In the genomic region with DNA sequence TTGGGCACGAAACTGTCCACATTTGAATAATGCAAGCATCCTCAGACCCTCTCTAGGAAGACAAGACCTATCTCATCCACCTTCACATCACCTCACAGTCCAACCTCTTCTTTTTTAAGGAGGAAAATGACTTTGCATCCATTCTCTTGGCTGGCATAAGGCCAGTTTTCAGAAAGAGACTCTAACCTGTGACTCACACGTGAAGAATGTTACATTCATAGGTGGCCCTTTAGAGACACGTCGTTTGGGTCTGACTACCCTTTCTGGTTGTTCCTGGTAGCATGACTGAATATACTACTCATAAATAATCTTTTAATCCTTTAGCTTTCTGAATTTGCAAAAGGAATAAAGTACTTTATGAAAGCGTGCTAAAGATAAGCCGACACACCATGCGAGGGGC, we compare ENCODE assay signal across 18 mouse cellular contexts. TPM values are rescaled to one million over a fixed set of nuclear protein-coding genes. Genes with fewer than 3 reads are reported as not detected.
DNase-seq lines count a peak whose midpoint lies in the region; ATAC-seq and TF ChIP-seq lines count a peak whose summit lies in the region.
"Had no signal": no experiment of that assay in that cellular context is flagged by ENCODE, and none has a peak within 500 bp of the region (broad histone marks: within the 10 kb centered on the region; RNA-seq: fewer than 3 reads in every experiment).

No protein-coding gene starts in this region.

- TF ChIP-seq POLR2A in heart, adult 2 months (IDR thresholded peaks at IDR 0.05; ENCODE audit: insufficient read depth, low read depth, low read length) = no peak

- no peaks in the 10 kb centered on the region for H3K27me3 ChIP-seq in heart, adult 2 months (ENCODE audit: control insufficient read depth, insufficient read depth, low read length)
- H3K27me3 ChIP-seq in megakaryocyte, embryonic 14.5 days (replicated peaks) = no peaks in the 10 kb centered on the region
- H3K27me3 ChIP-seq in intestine, embryonic 15.5 days (replicated peaks) = no peaks in the 10 kb centered on the region
- H3K27me3 ChIP-seq: hindbrain, embryonic 15.5 days; kidney, embryonic 15.5 days; midbrain, embryonic 12.5 days; neural tube, embryonic 12.5 days had no signal

- H3K9ac ChIP-seq in heart, adult 2 months (ENCODE audit: low read depth, low read length) = no peak overlapping the region
- H3K9ac ChIP-seq in intestine, embryonic 15.5 days = no peak overlapping the region
- H3K9ac ChIP-seq: hindbrain, embryonic 15.5 days; kidney, embryonic 15.5 days; liver, embryonic 14.5 days; midbrain, embryonic 12.5 days; neural tube, embryonic 12.5 days had no signal

- H3K4me1 ChIP-seq in heart, adult 2 months (ENCODE audit: control insufficient read depth, insufficient read depth, low read length) = 0 out of 2 replicates have a peak, but pooled peaks cover 2% of the 10 kb centered on the region
- peaks cover 87% of the 10 kb centered on the region for H3K4me1 ChIP-seq in megakaryocyte, embryonic 14.5 days
- 0 out of 2 replicates have a peak, but pooled peaks cover 4% of the 10 kb centered on the region for H3K4me1 ChIP-seq in intestine, embryonic 15.5 days (replicated peaks)
- H3K4me1 ChIP-seq: midbrain, embryonic 12.5 days; neural tube, embryonic 12.5 days had no signal

- 66% methylated on average over 7 of the region's 7 CpGs for WGBS in heart, adult 2 months
- WGBS in intestine, embryonic 15.5 days = 64% methylated on average over 7 of the region's 7 CpGs

- no peaks in the 10 kb centered on the region for H3K9me3 ChIP-seq in megakaryocyte, embryonic 14.5 days
- no peaks in the 10 kb centered on the region for H3K9me3 ChIP-seq in intestine, embryonic 15.5 days
- H3K9me3 ChIP-seq: hindbrain, embryonic 15.5 days; kidney, embryonic 15.5 days; midbrain, embryonic 12.5 days; neural tube, embryonic 12.5 days had no signal

- H3K79me2 ChIP-seq in heart, adult 2 months (replicated peaks; ENCODE audit: control insufficient read depth, insufficient read depth, low read length) = no peaks in the 10 kb centered on the region

- intact Hi-C loops in heart, adult 2 months (cut with DNase I) = no loop called here
- intact Hi-C loops in heart, postnatal 25 days (cut with DNase I) = no loop called here

- no peak for ATAC-seq in megakaryocyte, adult 5-6 weeks (ENCODE audit: poor library complexity, severe bottlenecking)
- ATAC-seq in intestine, embryonic 15.5 days = peak; percentile 55; the same call in 1 of the 2 replicates
- ATAC-seq: CD4-positive, CD25-positive, alpha-beta regulatory T cell, adult 4 months had no signal

- no peak for DNase-seq in heart, adult 2 months
- DNase-seq in heart, postnatal 25 days (ENCODE audit: low spot score) = no peak
- no peak for DNase-seq in right cerebral cortex, postnatal 14 days
- no peak for DNase-seq in right cerebral cortex, postnatal 4 days
- DNase-seq: layer of hippocampus, adult 9-11 months; lung, postnatal 10 days had no signal

- TF ChIP-seq CTCF in heart, adult 2 months (IDR thresholded peaks at IDR 0.05) = no peak

- H3K4me3 ChIP-seq in heart, adult 2 months = no peak overlapping the region
- peak overlapping the region; percentile 54 for H3K4me3 ChIP-seq in megakaryocyte, embryonic 14.5 days (replicated peaks)
- H3K4me3 ChIP-seq in intestine, embryonic 15.5 days (replicated peaks) = no peak overlapping the region
- H3K4me3 ChIP-seq: hindbrain, embryonic 15.5 days; kidney, embryonic 15.5 days; midbrain, embryonic 12.5 days; neural tube, embryonic 12.5 days had no signal

- no peak overlapping the region for H3K4me2 ChIP-seq in intestine, embryonic 15.5 days (replicated peaks)
- H3K4me2 ChIP-seq: hindbrain, embryonic 15.5 days; kidney, embryonic 15.5 days; midbrain, embryonic 12.5 days; neural tube, embryonic 12.5 days had no signal

- peak overlapping the region; percentile 62 for H3K27ac ChIP-seq in heart, adult 2 months
- H3K27ac ChIP-seq in intestine, embryonic 15.5 days = no peak overlapping the region
- H3K27ac ChIP-seq: hindbrain, embryonic 15.5 days; kidney, embryonic 15.5 days; liver, embryonic 14.5 days; midbrain, embryonic 12.5 days; neural tube, embryonic 12.5 days had no signal

- peaks cover 8% of the 10 kb centered on the region for H3K36me3 ChIP-seq in heart, adult 2 months (ENCODE audit: control insufficient read depth, insufficient read depth, low read length)
- peaks cover 95% of the 10 kb centered on the region for H3K36me3 ChIP-seq in megakaryocyte, embryonic 14.5 days (replicated peaks; ENCODE audit: low read length)
- H3K36me3 ChIP-seq in intestine, embryonic 15.5 days = 0 out of 2 replicates have a peak, but pooled peaks cover 3% of the 10 kb centered on the region

- TF ChIP-seq EP300 in heart, adult 2 months (IDR thresholded peaks at IDR 0.05; ENCODE audit: insufficient read depth, low read depth, low read length) = no peak

RNA-seq across cellular contexts. Expression of a gene that starts 52.9 kb away (rescaled TPM):
- total RNA-seq in heart, adult 2 months (2021) = 10 to 100 TPM; 50.1 to 63.0 TPM
- 26.3 and 40.0 TPM in 2 replicates for polyA plus RNA-seq in heart, adult 2 months (2012; rRNA removed)
- total RNA-seq in heart, postnatal 25 days (2021) = 10 to 100 TPM; 62.9 to 66.5 TPM
- polyA plus RNA-seq in megakaryocyte, embryonic 14.5 days (2012; ENCODE audit: insufficient read depth, low replicate concordance) = not detected in 2 replicates
- total RNA-seq in megakaryocyte, adult 5-6 weeks (2015) = not detected in 2 replicates
- total RNA-seq in megakaryocyte, adult 5-6 weeks (2017) = not detected in 2 replicates
- 0.16 TPM in 1 of 2 replicates, not detected in the other for polyA plus RNA-seq in intestine, embryonic 15.5 days (2015; fragmentation: Nextera tagmentation; extraction: Ambion mirVana)
- total RNA-seq: granulocyte monocyte progenitor cell, adult 5-6 weeks had no signal
- polyA plus RNA-seq: frontal cortex, adult 2 months; hindbrain, embryonic 15.5 days; liver, embryonic 14.5 days; midbrain, embryonic 12.5 days; spleen, adult 2 months had no signal

Comparison
In these comparisons a context has a peak if more than half of its experiments do, and no peak if none do; other contexts are left out.
1. RNA of a gene that starts 52.9 kb away (total RNA-seq): 62.9 to 66.5 TPM in heart, postnatal 25 days and 50.1 to 63.0 TPM in heart, adult 2 months; not detected in megakaryocyte, adult 5-6 weeks; every median in the first group is over 10 times any median in the second.